Mouse (Mus musculus) hindbrain, postnatal 0 days (tissue): ENCODE data around the gene Ghr. TPM values are rescaled to one million over a fixed set of nuclear protein-coding genes. Genes with fewer than 3 reads are reported as not detected.

ENCODE experiments used
- ATAC-seq: fragments of 200-750 bp; cut with Nextera tagmentation; 2 replicates; pipeline ENCODE4 v1.8.0; 2017; ENCODE audit warnings: mild to moderate bottlenecking, moderate TSS enrichment, moderate library complexity
- DNase-seq: peaks from one replicate; pipeline ENCODE4 v3.0.0-alpha.2; 2015; ENCODE audit warnings: low spot score
- H3K27ac ChIP-seq: fragments of 300-500 bp; sonication (generic); 2 replicates; pipeline ENCODE4 v1.5.1; 2014; ENCODE audit warnings: mild to moderate bottlenecking
- H3K27me3 ChIP-seq: fragments of 300-500 bp; sonication (generic); 2 replicates; pipeline ENCODE4 v1.6.1; 2014; ENCODE audit warnings: low read length, mixed read lengths; ENCODE audit not compliant: insufficient read depth
- H3K36me3 ChIP-seq: fragments of 300-500 bp; sonication (generic); 2 replicates; pipeline ENCODE4 v1.6.1; 2014; ENCODE audit warnings: low read length, mixed read lengths; ENCODE audit not compliant: insufficient read depth
- H3K4me1 ChIP-seq: fragments of 300-500 bp; sonication (generic); 2 replicates; pipeline ENCODE4 v1.6.1; 2014; ENCODE audit warnings: antibody characterized with exemption, low read length, mixed read lengths; ENCODE audit not compliant: insufficient read depth
- H3K4me2 ChIP-seq: fragments of 300-500 bp; sonication (generic); 2 replicates; pipeline ENCODE4 v1.6.1; 2014; ENCODE audit warnings: low read depth, mild to moderate bottlenecking, low read length, moderate library complexity, mixed read lengths
- H3K4me3 ChIP-seq: fragments of 300-500 bp; sonication (generic); 2 replicates; pipeline ENCODE4 v1.5.1; 2014; ENCODE audit warnings: low read length
- H3K9ac ChIP-seq: fragments of 300-500 bp; sonication (generic); replicated peaks from 2 replicates; pipeline ENCODE4 v1.6.1; 2014; ENCODE audit warnings: mild to moderate bottlenecking, low read length, moderate library complexity, mixed read lengths
- H3K9me3 ChIP-seq: fragments of 300-500 bp; sonication (generic); 2 replicates; pipeline ENCODE4 v1.6.1; 2016; ENCODE audit warnings: low read length, mixed read lengths
- CTCF ChIP-seq: IDR thresholded peaks from 2 replicates; pipeline ENCODE4 v1.5.1; 2016; ENCODE audit warnings: antibody characterized with exemption, control low read depth, low read depth
- WGBS: fragments of 180-500 bp; shearing (Covaris S2); extraction: QIAGEN DNeasy Blood & Tissue Kit; methylation state at CpG from one replicate; pipeline ENCODE4 v1.1.7; 2014; 5-methylcytosine and 5-hydroxymethylcytosine counted together
- polyA plus RNA-seq: library from polyadenylated mRNA; unstranded; fragments of >200 nt; fragmentation: Nextera tagmentation; extraction: Ambion mirVana; gene quantifications from 2 replicates; pipeline ENCODE4 v1.2.1, GENCODE M21; 2015
- total RNA-seq: library from RNA; depleted of rRNA; stranded (reverse); fragments of >200 nt; gene quantifications from 2 replicates; pipeline ENCODE4 v1.2.3, GENCODE M21; 2014

The Ghr gene
- total and polyA plus RNA-seq, 2 experiments from 2014 or later = 9.7 to 13.1 TPM

DNA sequence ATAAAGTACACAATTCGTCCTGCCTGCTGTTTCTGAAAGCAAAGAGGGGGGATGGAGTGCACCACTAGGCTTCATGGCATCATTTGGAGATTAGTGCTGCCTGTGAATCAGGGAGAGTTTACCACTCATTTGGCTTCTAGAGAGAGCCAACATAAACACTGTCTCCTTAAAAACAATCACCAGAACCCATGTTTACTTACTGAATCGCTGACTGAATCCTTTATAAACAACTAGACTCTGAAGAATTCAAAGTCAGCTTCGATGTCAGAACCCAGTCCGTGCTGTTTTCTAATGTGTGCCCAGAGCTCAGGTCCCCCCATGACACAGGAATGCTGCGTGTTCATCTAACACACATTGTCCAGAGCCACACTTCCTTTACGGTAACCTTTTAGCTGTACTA lies 201.9 kb downstream of the Ghr start:
- no peaks in the 10 kb centered on the region for H3K36me3 ChIP-seq

DNA sequence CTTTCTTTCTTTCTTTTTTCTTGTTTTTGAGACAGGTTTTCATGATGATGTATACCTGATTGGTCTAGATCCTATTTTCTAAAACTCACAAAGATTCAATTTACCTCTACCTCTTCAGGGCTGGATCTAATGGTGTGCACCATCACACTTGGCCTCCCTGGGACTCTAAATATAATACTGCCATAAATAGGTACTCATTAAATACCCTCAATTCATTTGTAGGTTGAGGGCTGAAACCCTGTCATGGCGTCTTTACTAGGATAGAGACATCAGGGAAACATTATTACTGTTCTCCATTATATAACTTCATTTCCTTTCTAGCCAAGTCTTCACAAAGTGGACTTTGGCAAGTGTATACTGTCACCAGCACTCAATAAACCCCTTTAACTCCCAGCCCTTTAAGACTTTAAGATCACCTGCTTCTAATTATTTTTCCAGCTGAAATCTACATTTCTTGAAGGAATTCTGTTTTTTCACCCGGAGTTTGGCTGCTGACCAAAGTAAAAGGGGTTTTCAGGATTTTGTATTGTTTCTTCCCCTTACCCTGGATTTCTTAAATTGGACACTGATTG lies 214.9 kb downstream of the Ghr start:
- DNase-seq (no peak), ATAC-seq (no peak)
- no peak overlapping the region for H3K9ac ChIP-seq
- no peak for TF ChIP-seq CTCF
- peaks cover 6% of the 10 kb centered on the region; the same call in 1 of the 2 replicates for H3K9me3 ChIP-seq
- WGBS = 86% methylated on average over 2 of the region's 2 CpGs
- no peak overlapping the region for H3K4me2 ChIP-seq
- H3K4me3 ChIP-seq = no peak overlapping the region
- no peak overlapping the region for H3K27ac ChIP-seq
- H3K36me3 ChIP-seq = no peaks in the 10 kb centered on the region
- no peaks in the 10 kb centered on the region for H3K4me1 ChIP-seq
- no peaks in the 10 kb centered on the region for H3K27me3 ChIP-seq

More for the DNA sequence above, 201.9 kb downstream of the Ghr start:
- H3K9me3 ChIP-seq = no peaks in the 10 kb centered on the region
- H3K27ac ChIP-seq = no peak overlapping the region
- no peak for TF ChIP-seq CTCF
- DNase-seq = no peak
- no peak overlapping the region for H3K4me2 ChIP-seq
- no peaks in the 10 kb centered on the region for H3K4me1 ChIP-seq
- 71% methylated on average over 6 of the region's 6 CpGs for WGBS
- H3K4me3 ChIP-seq = no peak overlapping the region
- no peak for ATAC-seq
- H3K27me3 ChIP-seq = no peaks in the 10 kb centered on the region
- no peak overlapping the region for H3K9ac ChIP-seq

DNA sequence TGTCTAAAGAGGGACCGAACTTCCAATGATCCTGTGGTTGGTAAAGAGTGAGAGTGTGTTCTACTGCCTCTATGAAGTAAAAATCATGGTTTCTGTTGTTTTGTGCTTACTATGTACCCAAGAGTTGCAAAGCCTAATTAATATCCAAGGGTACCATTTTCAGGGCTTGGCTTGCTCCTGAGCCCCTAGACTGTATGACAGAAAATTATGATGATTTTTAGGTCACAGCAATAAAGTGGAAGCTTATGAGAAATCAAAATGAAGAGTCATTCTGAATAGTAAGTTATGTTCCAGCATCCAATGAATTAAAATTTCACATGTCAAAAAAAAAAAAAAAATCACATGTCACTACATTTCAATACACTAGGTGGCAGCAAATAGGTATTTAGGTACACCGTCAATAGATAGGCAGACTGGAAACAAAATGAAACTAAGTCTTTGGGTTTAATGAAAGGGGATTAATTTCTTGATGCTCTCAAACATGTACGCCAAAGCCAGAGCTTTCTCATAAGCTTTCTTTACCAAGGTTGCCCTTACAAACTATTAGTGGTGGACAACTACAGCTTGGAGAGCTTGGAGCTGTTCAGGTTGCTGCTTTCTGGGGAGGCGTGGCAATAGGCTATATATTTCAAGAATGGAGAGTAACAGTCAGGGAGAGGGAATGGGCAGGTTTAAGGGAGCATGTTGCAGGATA lies 227.1 kb downstream of the Ghr start:
- peak overlapping the region; percentile 48 for H3K4me2 ChIP-seq
- TF ChIP-seq CTCF = peak; percentile 71
- H3K9me3 ChIP-seq = no peaks in the 10 kb centered on the region
- no peak overlapping the region for H3K27ac ChIP-seq
- WGBS = 57% methylated on average over 4 of the region's 4 CpGs
- ATAC-seq = peak; percentile 71
- no peak overlapping the region for H3K9ac ChIP-seq
- 0 out of 2 replicates have a peak overlapping the region, but pooled peaks have one; percentile 11 for H3K4me3 ChIP-seq
- no peaks in the 10 kb centered on the region for H3K27me3 ChIP-seq
- peak; percentile 74 for DNase-seq
- no peaks in the 10 kb centered on the region for H3K4me1 ChIP-seq
- H3K36me3 ChIP-seq = no peaks in the 10 kb centered on the region

DNA sequence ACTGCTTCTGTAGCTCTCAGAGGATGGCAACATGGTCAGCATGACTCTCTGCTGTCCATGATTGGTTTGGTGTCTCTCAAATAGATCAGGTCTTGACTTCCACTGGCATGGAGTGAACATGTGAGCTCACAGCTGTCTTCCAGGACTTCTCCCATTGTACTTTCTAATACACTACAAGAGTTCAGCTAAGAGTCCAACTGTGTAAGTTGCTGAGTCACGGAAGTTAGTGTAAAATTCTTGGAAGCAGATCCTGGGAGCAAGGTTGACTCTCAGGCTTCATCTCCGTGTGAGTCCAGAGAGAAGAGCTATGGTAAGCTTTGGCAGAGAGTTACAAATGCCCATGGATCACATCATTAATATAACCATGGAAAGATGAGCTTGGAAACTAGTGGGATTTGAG lies 229.6 kb downstream of the Ghr start:
- TF ChIP-seq CTCF = no peak

DNA sequence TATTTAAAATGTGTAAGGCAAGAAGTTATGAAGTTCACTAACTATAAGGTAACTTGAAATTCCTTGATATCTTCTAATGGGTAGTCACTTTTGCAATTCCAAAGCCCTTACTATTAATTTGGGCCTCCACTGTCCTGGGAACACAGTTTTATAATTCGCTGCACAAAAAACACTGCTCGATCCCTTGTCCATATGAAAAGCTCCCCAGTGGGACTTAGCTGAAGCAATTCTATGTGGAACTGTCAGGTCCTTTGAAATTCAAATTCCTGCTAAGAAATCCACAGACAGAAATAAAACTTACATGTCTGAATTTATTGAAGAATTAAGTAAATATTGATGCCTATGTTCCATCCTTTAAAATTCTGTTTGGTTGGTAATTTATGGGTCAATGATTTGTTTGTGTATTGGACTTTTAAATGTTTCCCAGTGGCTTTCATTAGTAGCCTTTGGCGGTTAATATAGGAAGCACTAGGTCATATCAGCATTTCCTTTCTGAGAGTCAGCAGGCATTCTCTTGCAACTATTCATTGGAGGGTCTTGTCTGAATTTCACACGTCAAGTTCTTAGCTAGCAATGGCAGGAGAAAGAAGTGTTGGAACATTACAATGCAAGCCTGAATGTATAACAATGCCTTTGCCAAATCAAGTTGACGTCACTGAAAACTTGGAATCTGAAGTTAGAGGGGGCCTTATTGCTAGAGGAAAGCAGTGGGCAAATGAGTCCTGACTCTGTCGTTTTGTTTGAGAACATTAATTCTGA lies 233.8 kb downstream of the Ghr start:
- H3K9me3 ChIP-seq = no peaks in the 10 kb centered on the region
- H3K36me3 ChIP-seq = no peaks in the 10 kb centered on the region
- no peak for ATAC-seq
- WGBS = 31% methylated on average over 6 of the region's 6 CpGs
- H3K27me3 ChIP-seq = no peaks in the 10 kb centered on the region
- TF ChIP-seq CTCF = no peak
- H3K27ac ChIP-seq = no peak overlapping the region
- H3K4me3 ChIP-seq = no peak overlapping the region
- no peak for DNase-seq
- no peaks in the 10 kb centered on the region for H3K4me1 ChIP-seq
- H3K9ac ChIP-seq = no peak overlapping the region
- no peak overlapping the region for H3K4me2 ChIP-seq

More for the DNA sequence above, 229.6 kb downstream of the Ghr start:
- no peaks in the 10 kb centered on the region for H3K4me1 ChIP-seq
- no peaks in the 10 kb centered on the region for H3K27me3 ChIP-seq
- H3K9me3 ChIP-seq = no peaks in the 10 kb centered on the region
- no peak overlapping the region for H3K4me2 ChIP-seq
- no peak overlapping the region for H3K27ac ChIP-seq
- no peak overlapping the region for H3K9ac ChIP-seq
- no peak for DNase-seq
- WGBS = 85% methylated on average over 2 of the region's 2 CpGs
- no peaks in the 10 kb centered on the region for H3K36me3 ChIP-seq
- no peak overlapping the region for H3K4me3 ChIP-seq
- no peak for ATAC-seq

DNA sequence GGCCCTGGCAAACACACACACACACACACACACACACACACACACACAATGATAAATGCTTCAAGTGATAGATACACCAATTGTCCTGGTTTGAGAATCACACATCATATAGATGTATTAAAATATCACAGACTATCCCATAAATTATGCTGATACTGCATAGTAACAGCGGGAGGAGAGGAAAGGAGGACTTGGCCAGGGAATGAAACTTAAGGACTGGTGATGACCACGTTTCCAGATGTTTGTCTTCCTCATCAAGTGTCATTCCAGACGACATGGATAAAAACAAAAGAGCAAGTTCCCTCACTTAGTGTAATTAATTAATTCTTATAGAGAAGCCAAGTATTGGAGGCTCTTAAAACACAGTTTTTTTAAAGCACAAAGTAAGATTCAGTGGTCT lies 236.6 kb downstream of the Ghr start:
- no peak for TF ChIP-seq CTCF
- Histone ChIP-seq H3K9me3 (no peaks in the 10 kb centered on the region), H3K4me3 (no peak overlapping the region), H3K9ac (no peak overlapping the region), H3K27ac (no peak overlapping the region), H3K4me1 (peaks cover 5% of the 10 kb centered on the region; the same call in 1 of the 2 replicates), H3K27me3 (no peaks in the 10 kb centered on the region), H3K36me3 (no peaks in the 10 kb centered on the region), H3K4me2 (no peak overlapping the region)
- WGBS = 82% methylated on average over 3 of the region's 3 CpGs
- no peak for ATAC-seq
- no peak for DNase-seq

DNA sequence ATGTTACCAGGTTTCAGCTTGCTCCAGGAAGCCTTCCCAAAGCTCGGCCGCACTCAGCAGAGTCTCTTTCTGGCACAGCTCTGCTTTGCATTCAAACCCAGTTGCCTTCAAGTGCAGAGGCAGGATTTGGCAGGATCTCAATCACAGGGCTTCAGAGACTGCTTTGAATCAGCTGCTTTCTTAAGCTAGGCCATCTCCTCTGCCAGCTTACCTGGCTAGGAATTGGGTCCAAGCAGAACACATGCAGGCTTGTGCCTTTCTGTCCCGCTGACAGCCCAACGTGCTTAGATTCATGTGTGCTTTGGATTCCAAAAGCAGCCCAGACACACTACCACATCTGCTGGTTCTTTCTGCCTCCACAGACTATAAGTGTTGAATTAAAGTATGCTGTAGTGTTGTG lies 238.7 kb downstream of the Ghr start:
- no peak for TF ChIP-seq CTCF
- no peak overlapping the region for H3K4me2 ChIP-seq
- no peak overlapping the region for H3K9ac ChIP-seq
- H3K9me3 ChIP-seq = no peaks in the 10 kb centered on the region
- no peak overlapping the region; the same call in 1 of the 2 replicates for H3K27ac ChIP-seq
- WGBS = 59% methylated on average over 4 of the region's 4 CpGs
- H3K4me1 ChIP-seq = peaks cover 5% of the 10 kb centered on the region; the same call in 1 of the 2 replicates
- H3K4me3 ChIP-seq = no peak overlapping the region
- no peaks in the 10 kb centered on the region for H3K36me3 ChIP-seq
- peak; percentile 66; the same call in 1 of the 2 replicates for ATAC-seq
- DNase-seq = peak; percentile 61
- H3K27me3 ChIP-seq = no peaks in the 10 kb centered on the region
